19 mouse cellular contexts compared by ENCODE assay signal in genomic region chr5:80255046-80255445, GRCm38 (mm10).
A peak's percentile ranks its signal among the peaks of the same experiment; 100 is the strongest.
DNase-seq lines count a peak whose midpoint lies in the region; ATAC-seq and TF ChIP-seq lines count a peak whose summit lies in the region.
"Had no signal": no experiment of that assay in that cellular context is flagged by ENCODE, and none has a peak within 500 bp of the region (broad histone marks: within the 10 kb centered on the region; RNA-seq: fewer than 3 reads in every experiment).

No protein-coding gene starts in this region.

- no peak overlapping the region for H3K4me3 ChIP-seq in midbrain, embryonic 12.5 days
- no peak overlapping the region for H3K4me3 ChIP-seq in midbrain, embryonic 16.5 days (ENCODE audit: low read depth, low read length)
- H3K4me3 ChIP-seq in forebrain, postnatal 0 days (ENCODE audit: low read depth, low read length) = no peak overlapping the region
- H3K4me3 ChIP-seq: gastrocnemius, adult 2 months; hindbrain, embryonic 15.5 days; layer of hippocampus, adult 2 months; liver, embryonic 13.5 days; neural tube, embryonic 12.5 days had no signal

- no peak overlapping the region for H3K27ac ChIP-seq in midbrain, embryonic 12.5 days (replicated peaks)
- no peak overlapping the region for H3K27ac ChIP-seq in midbrain, embryonic 16.5 days (ENCODE audit: low read length)
- no peak overlapping the region for H3K27ac ChIP-seq in forebrain, postnatal 0 days (ENCODE audit: low read depth, low read length)
- H3K27ac ChIP-seq: gastrocnemius, adult 2 months; hindbrain, embryonic 15.5 days; layer of hippocampus, adult 2 months; liver, embryonic 13.5 days; neural tube, embryonic 12.5 days had no signal

- no peak for TF ChIP-seq POLR2A in brain, embryonic 14.5 days (IDR thresholded peaks at IDR 0.05; ENCODE audit: borderline replicate concordance, extremely low read depth, insufficient read depth, insufficient read length, poor library complexity, severe bottlenecking)

- TF ChIP-seq CTCF in brain, embryonic 14.5 days (IDR thresholded peaks at IDR 0.05; ENCODE audit: borderline replicate concordance, extremely low read depth, insufficient read depth, insufficient read length) = no peak
- no peak for TF ChIP-seq CTCF in forebrain, postnatal 0 days (IDR thresholded peaks at IDR 0.05; ENCODE audit: low read depth)

- no peak overlapping the region for H3K4me2 ChIP-seq in midbrain, embryonic 12.5 days (replicated peaks)
- H3K4me2 ChIP-seq in midbrain, embryonic 16.5 days (ENCODE audit: low read length) = no peak overlapping the region
- no peak overlapping the region for H3K4me2 ChIP-seq in forebrain, postnatal 0 days (ENCODE audit: low read depth)
- H3K4me2 ChIP-seq: heart, embryonic 11.5 days; hindbrain, embryonic 15.5 days; liver, embryonic 13.5 days; neural tube, embryonic 12.5 days had no signal

- no peak overlapping the region for H3K9ac ChIP-seq in midbrain, embryonic 12.5 days (replicated peaks)
- H3K9ac ChIP-seq in midbrain, embryonic 16.5 days (ENCODE audit: low read depth, low read length) = no peak overlapping the region
- H3K9ac ChIP-seq in forebrain, postnatal 0 days = no peak overlapping the region
- H3K9ac ChIP-seq: hindbrain, embryonic 15.5 days; liver, embryonic 13.5 days; neural tube, embryonic 12.5 days had no signal

- 0 out of 2 replicates have a peak, but pooled peaks have one; percentile 56 for ATAC-seq in midbrain, embryonic 12.5 days (ENCODE audit: low FRiP score, low read depth)
- ATAC-seq in midbrain, embryonic 16.5 days = no peak
- ATAC-seq in forebrain, postnatal 0 days = no peak
- ATAC-seq: intestine, embryonic 16.5 days had no signal

- no peaks in the 10 kb centered on the region for H3K36me3 ChIP-seq in midbrain, embryonic 12.5 days
- H3K36me3 ChIP-seq in midbrain, embryonic 16.5 days (ENCODE audit: control insufficient read depth, insufficient read depth, low read length) = no peaks in the 10 kb centered on the region
- H3K36me3 ChIP-seq in forebrain, postnatal 0 days (ENCODE audit: insufficient read depth) = no peaks in the 10 kb centered on the region
- H3K36me3 ChIP-seq: hindbrain, embryonic 15.5 days; liver, embryonic 13.5 days; neural tube, embryonic 12.5 days had no signal

- 60% methylated on average over 9 of the region's 9 CpGs for WGBS in midbrain, embryonic 12.5 days
- 45% methylated on average over 9 of the region's 9 CpGs for WGBS in midbrain, embryonic 16.5 days
- WGBS in forebrain, postnatal 0 days = 31% methylated on average over 9 of the region's 9 CpGs

- DNase-seq in Muller cell, postnatal 12 days (ENCODE audit: inconsistent ontology term) = peak; percentile 92
- DNase-seq in brain, embryonic 14.5 days (ENCODE audit: low read depth) = peak; percentile 84
- DNase-seq in forebrain, postnatal 0 days = peak; percentile 8
- DNase-seq in adrenal gland, postnatal 25 days = no peak
- DNase-seq in gastrocnemius, postnatal 10 days = no peak
- DNase-seq: adrenal gland, postnatal 10 days; cerebellum, adult 9-10 months; gastrocnemius, adult 2 months; kidney, postnatal 25 days; liver, embryonic 13.5 days; lung, adult 2 months; lung, postnatal 14 days had no signal

- no peaks in the 10 kb centered on the region for H3K27me3 ChIP-seq in midbrain, embryonic 12.5 days
- no peaks in the 10 kb centered on the region for H3K27me3 ChIP-seq in midbrain, embryonic 16.5 days (ENCODE audit: control insufficient read depth, insufficient read depth, low read depth, low read length)
- no peaks in the 10 kb centered on the region for H3K27me3 ChIP-seq in forebrain, postnatal 0 days (ENCODE audit: insufficient read depth, low read length)
- H3K27me3 ChIP-seq: hindbrain, embryonic 15.5 days; liver, embryonic 13.5 days; neural tube, embryonic 12.5 days had no signal

- no peaks in the 10 kb centered on the region for H3K9me3 ChIP-seq in midbrain, embryonic 12.5 days
- H3K9me3 ChIP-seq in midbrain, embryonic 16.5 days (replicated peaks; ENCODE audit: control insufficient read depth, low read length, poor library complexity, severe bottlenecking) = no peaks in the 10 kb centered on the region
- H3K9me3 ChIP-seq in forebrain, postnatal 0 days (ENCODE audit: low read length) = no peaks in the 10 kb centered on the region
- H3K9me3 ChIP-seq: hindbrain, embryonic 15.5 days; liver, embryonic 13.5 days; neural tube, embryonic 12.5 days had no signal

- no peaks in the 10 kb centered on the region for H3K4me1 ChIP-seq in midbrain, embryonic 12.5 days
- H3K4me1 ChIP-seq in midbrain, embryonic 16.5 days (ENCODE audit: control insufficient read depth, insufficient read depth, low read length) = no peaks in the 10 kb centered on the region
- H3K4me1 ChIP-seq in forebrain, postnatal 0 days (ENCODE audit: insufficient read depth) = no peaks in the 10 kb centered on the region
- H3K4me1 ChIP-seq: hindbrain, embryonic 15.5 days; liver, embryonic 13.5 days; neural tube, embryonic 12.5 days had no signal

Comparison
In these comparisons a context has a peak if more than half of its experiments do, and no peak if none do; other contexts are left out.
1. DNase-seq: peak in Muller cell, postnatal 12 days (single experiment), brain, embryonic 14.5 days (single experiment) and forebrain, postnatal 0 days (single experiment); none in adrenal gland, postnatal 25 days (single experiment) and gastrocnemius, postnatal 10 days (single experiment).